Mouse (Mus musculus) liver, adult 2 months (tissue): Measurements from ENCODE around the gene Pianp.

ENCODE experiments used
- CTCF ChIP-seq: fragments of 200-500 bp; IDR thresholded peaks from 2 replicates; pipeline ENCODE4 v1.5.1; 2011; ENCODE audit warnings: low read depth, low read length, control low read depth
- POLR2A ChIP-seq: fragments of 200-500 bp; IDR thresholded peaks from 2 replicates; pipeline ENCODE4 v1.6.1; 2011; ENCODE audit warnings: low read length, control low read depth; ENCODE audit not compliant: insufficient read depth; ENCODE audit errors: extremely low read depth

DNA sequence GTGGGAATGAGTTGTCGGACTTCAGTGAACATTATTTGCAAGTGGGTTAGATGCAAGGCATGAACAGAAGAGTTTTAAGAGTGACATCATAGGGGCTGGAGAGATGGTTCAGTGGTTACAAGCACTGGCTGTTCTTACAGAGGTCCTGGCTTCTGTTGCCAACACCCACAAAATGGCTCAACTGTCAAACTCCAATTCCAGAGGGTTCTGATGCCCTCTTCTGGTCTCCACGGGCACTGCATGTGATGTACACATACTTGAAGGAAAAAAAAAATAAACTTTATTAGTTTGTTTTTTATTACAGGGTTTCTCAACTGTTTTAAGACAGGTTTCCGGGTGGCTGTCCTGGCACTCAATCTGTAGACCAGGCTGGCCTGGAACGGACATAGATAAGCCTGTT lies 28.7 kb upstream of the Pianp start:
- TF ChIP-seq CTCF (peak; percentile 29; the same call in 1 of the 2 replicates), POLR2A (no peak)
